Mouse (Mus musculus) left cerebral cortex, adult 2 months (tissue): ENCODE measurements around the gene Ptprf. TPM values are rescaled to one million over a fixed set of nuclear protein-coding genes. Genes with fewer than 3 reads are reported as not detected.

Experiments used
- DNase-seq, 2 experiments: peaks; one replicate each; pipeline ENCODE4 v3.0.0; 2021 to 2022; ENCODE audit warnings: low spot score in 2 of 2, mixed read lengths in 1 of 2; ENCODE audit errors: extremely low spot score in 1 of 2
- H3K27ac ChIP-seq: fragments of 200-600 bp; 2 replicates; pipeline ENCODE4 v1.8.1; 2022
- H3K4me3 ChIP-seq: fragments of 200-600 bp; 2 replicates; pipeline ENCODE4 v1.8.1; 2022
- CTCF ChIP-seq: fragments of 200-600 bp; IDR thresholded peaks from 2 replicates; pipeline ENCODE4 v1.8.1; 2022; ENCODE audit warnings: antibody characterized with exemption, mild to moderate bottlenecking, moderate library complexity
- intact Hi-C: fragments of 180-260 bp; cut with DNase I; formaldehyde crosslinking; loops from one replicate; pipeline ENCODE4 v1.15.1; 2025
- total RNA-seq, 2 experiments: library from RNA; stranded (reverse); gene quantifications; 2 replicates each; pipeline ENCODE4 v1.2.3; 2021

The Ptprf gene
- total RNA-seq, 2 experiments from 2014 or later, result 118 to 119 TPM

GRCm38 (mm10) chr4:118269999-118270398, 21.2 kb downstream of the Ptprf start:
- Histone ChIP-seq H3K4me3 (no peak overlapping the region), H3K27ac (no peak overlapping the region)
- TF ChIP-seq CTCF, result no peak
- intact Hi-C loops, result no loop called here
- DNase-seq, result no peak

GRCm38 (mm10) chr4:118268429-118269212, 22.6 kb downstream of the Ptprf start:
- no peak for TF ChIP-seq CTCF
- Histone ChIP-seq H3K27ac (no peak overlapping the region), H3K4me3 (no peak overlapping the region)
- DNase-seq, result no peak
- intact Hi-C loops, result no loop called here

- no peak for TF ChIP-seq CTCF
- DNase-seq, result peak in 1 of 2 experiments; percentile 56
- intact Hi-C loops, result no loop called here
- Histone ChIP-seq H3K27ac (no peak overlapping the region), H3K4me3 (no peak overlapping the region)
Observed at GRCm38 (mm10) chr4:118265557-118265956, 25.6 kb downstream of the Ptprf start.

GRCm38 (mm10) chr4:118261771-118262473, 29.3 kb downstream of the Ptprf start:
- no peak overlapping the region for H3K4me3 ChIP-seq
- TF ChIP-seq CTCF, result no peak
- intact Hi-C loops, result loop anchor here (2.0 kb wide), 1 partner anchor 29 kb away; the partner anchor contains the start of gene Ptprf
- no peak overlapping the region; the same call in 1 of the 2 replicates for H3K27ac ChIP-seq
- no peak for DNase-seq

GRCm38 (mm10) chr4:118261291-118261690, 29.9 kb downstream of the Ptprf start:
- no peak for TF ChIP-seq CTCF
- Histone ChIP-seq H3K27ac (0 out of 2 replicates have a peak overlapping the region, but pooled peaks have one; percentile 5), H3K4me3 (peak overlapping the region; percentile 50)
- no peak for DNase-seq
- intact Hi-C loops, result loop anchor here (2.0 kb wide), 1 partner anchor 30 kb away; the partner anchor contains the start of gene Ptprf

- 0 out of 2 replicates have a peak overlapping the region, but pooled peaks have one; percentile 5 for H3K27ac ChIP-seq
- intact Hi-C loops, result loop anchor here (2.0 kb wide), 1 partner anchor 30 kb away; the partner anchor contains the start of gene Ptprf
- H3K4me3 ChIP-seq, result peak overlapping the region; percentile 50
- no peak for TF ChIP-seq CTCF
- peak; percentile 70 to 71 for DNase-seq
Observed at GRCm38 (mm10) chr4:118260551-118261267, 30.5 kb downstream of the Ptprf start.

- intact Hi-C loops, result loop anchor here (2.0 kb wide), 1 partner anchor 31 kb away; the partner anchor contains the start of gene Ptprf
- TF ChIP-seq CTCF, result no peak
- DNase-seq, result no peak
- H3K27ac ChIP-seq, result no peak overlapping the region
- H3K4me3 ChIP-seq, result peak overlapping the region; percentile 50; the same call in 1 of the 2 replicates
Observed at GRCm38 (mm10) chr4:118259782-118260463, 31.3 kb downstream of the Ptprf start.

GRCm38 (mm10) chr4:118257977-118258376, 33.2 kb downstream of the Ptprf start:
- Histone ChIP-seq H3K27ac (no peak overlapping the region), H3K4me3 (no peak overlapping the region)
- DNase-seq, result no peak
- intact Hi-C loops, result no loop called here
- no peak for TF ChIP-seq CTCF

GRCm38 (mm10) chr4:118257416-118257815, 33.8 kb downstream of the Ptprf start:
- no peak for DNase-seq
- intact Hi-C loops, result no loop called here
- TF ChIP-seq CTCF, result no peak
- no peak overlapping the region for H3K27ac ChIP-seq
- H3K4me3 ChIP-seq, result no peak overlapping the region

GRCm38 (mm10) chr4:118256217-118256616, 35.0 kb downstream of the Ptprf start:
- H3K27ac ChIP-seq, result no peak overlapping the region
- no peak overlapping the region for H3K4me3 ChIP-seq
- intact Hi-C loops, result no loop called here
- DNase-seq, result no peak
- no peak for TF ChIP-seq CTCF

GRCm38 (mm10) chr4:118254953-118255352, 36.3 kb downstream of the Ptprf start:
- Histone ChIP-seq H3K4me3 (no peak overlapping the region), H3K27ac (no peak overlapping the region)
- no peak for DNase-seq
- intact Hi-C loops, result no loop called here
- TF ChIP-seq CTCF, result no peak
